Mouse (Mus musculus) B cell, adult 2 months (primary cell): ENCODE data around the gene Dusp1.

Source experiments
- DNase-seq, 2 experiments: peaks; one replicate each; pipeline ENCODE4 v3.0.0; 2022

Gene Dusp1

GRCm38 (mm10) chr17:26583606-26584005, 21.7 kb upstream of the Dusp1 start:
- DNase-seq = no peak

GRCm38 (mm10) chr17:26583056-26583455, 21.1 kb upstream of the Dusp1 start:
- no peak for DNase-seq

- DNase-seq = no peak
Measured at GRCm38 (mm10) chr17:26582297-26582696, 20.4 kb upstream of the Dusp1 start.

GRCm38 (mm10) chr17:26580873-26581401, 19.0 kb upstream of the Dusp1 start:
- DNase-seq = no peak

- DNase-seq = no peak
Measured at GRCm38 (mm10) chr17:26579396-26579795, 17.5 kb upstream of the Dusp1 start.

- no peak for DNase-seq
Measured at GRCm38 (mm10) chr17:26578771-26579170, 16.8 kb upstream of the Dusp1 start.

- DNase-seq = no peak
Measured at GRCm38 (mm10) chr17:26578162-26578561, 16.2 kb upstream of the Dusp1 start.

GRCm38 (mm10) chr17:26577309-26577708, 15.4 kb upstream of the Dusp1 start:
- DNase-seq = no peak

- no peak for DNase-seq
Measured at GRCm38 (mm10) chr17:26576833-26577232, 14.9 kb upstream of the Dusp1 start.

- DNase-seq = no peak
Measured at GRCm38 (mm10) chr17:26575786-26576690, 14.1 kb upstream of the Dusp1 start.

GRCm38 (mm10) chr17:26574701-26575100, 12.8 kb upstream of the Dusp1 start:
- DNase-seq = no peak

- DNase-seq = no peak
Measured at GRCm38 (mm10) chr17:26574118-26574517, 12.2 kb upstream of the Dusp1 start.

GRCm38 (mm10) chr17:26572265-26572664, 10.3 kb upstream of the Dusp1 start:
- DNase-seq = no peak

- no peak for DNase-seq
Measured at GRCm38 (mm10) chr17:26571377-26571776, 9.4 kb upstream of the Dusp1 start.

GRCm38 (mm10) chr17:26570651-26571118, 8.8 kb upstream of the Dusp1 start:
- no peak for DNase-seq

GRCm38 (mm10) chr17:26569594-26570350, 7.8 kb upstream of the Dusp1 start:
- no peak for DNase-seq

GRCm38 (mm10) chr17:26567818-26568173, 5.9 kb upstream of the Dusp1 start:
- no peak for DNase-seq

- no peak for DNase-seq
Measured at GRCm38 (mm10) chr17:26567142-26567817, 5.4 kb upstream of the Dusp1 start.

GRCm38 (mm10) chr17:26564439-26564838, 2.5 kb upstream of the Dusp1 start:
- no peak for DNase-seq

GRCm38 (mm10) chr17:26563476-26563875, 1.5 kb upstream of the Dusp1 start:
- no peak for DNase-seq

GRCm38 (mm10) chr17:26562292-26562691, 364 bp upstream of the Dusp1 start:
- DNase-seq = no peak

GRCm38 (mm10) chr17:26561290-26561640, 663 bp downstream of the Dusp1 start, which contains the start of gene Ergic1:
Gene Ergic1 (plus strand): TSS chr17:26561489.
- peak; percentile 88 to 90 for DNase-seq
